Mouse (Mus musculus): Measurements from ENCODE around the gene Dapk1. TPM values are rescaled to one million over a fixed set of nuclear protein-coding genes. Genes with fewer than 3 reads are reported as not detected.

Gene Dapk1
- polyA plus RNA-seq, 1 experiment from 2014 or later, result 21.4 TPM

Other genes with a start within 250 kb of the Dapk1 start
- gene BC051665, start 184.4 kb downstream of the Dapk1 start, polyA plus RNA-seq (2016; fragmentation: Nextera tagmentation; extraction: Ambion mirVana), result not detected in 2 replicates
- gene Ctsll3, start 200.9 kb downstream of the Dapk1 start, polyA plus RNA-seq (2016; fragmentation: Nextera tagmentation; extraction: Ambion mirVana), result not detected in 2 replicates